Mouse (Mus musculus) MEL (cell line): ENCODE measurements around the gene Fam241a.

Experiments used
- CHD2 ChIP-seq: IDR thresholded peaks from 2 replicates; pipeline ENCODE4 v1.6.1; 2011; ENCODE audit warnings: low read length, improper control_type of control experiment
- CTCF ChIP-seq, 3 experiments: IDR thresholded peaks in 2 of 3; conservative IDR thresholded peaks in 1 of 3; 2 replicates each; pipeline ENCODE4 v1.5.1; 2011 to 2012; ENCODE audit warnings: low read length in 3 of 3, low read depth in 2 of 3, mild to moderate bottlenecking in 2 of 3, improper control_type of control experiment in 1 of 3, inconsistent platforms in 1 of 3, mixed read lengths in 1 of 3, moderate library complexity in 1 of 3; ENCODE audit not compliant: control insufficient read depth in 1 of 3, insufficient read depth in 1 of 3, poor library complexity in 1 of 3, severe bottlenecking in 1 of 3
- EP300 ChIP-seq, 2 experiments: IDR thresholded peaks; 2 replicates each; pipeline ENCODE4 v1.6.1; 2011; ENCODE audit warnings: improper control_type of control experiment in 2 of 2, low read length in 2 of 2, low read depth in 1 of 2, mild to moderate bottlenecking in 1 of 2
- JUND ChIP-seq: IDR thresholded peaks from 2 replicates; pipeline ENCODE4 v1.6.1; 2011; ENCODE audit warnings: low read depth, mild to moderate bottlenecking, improper control_type of control experiment, low read length
- POLR2A ChIP-seq, 2 experiments: IDR thresholded peaks; 2 replicates each; pipeline ENCODE4 v1.6.1; 2011 to 2012; ENCODE audit warnings: low read length in 2 of 2, mild to moderate bottlenecking in 2 of 2, control low read depth in 1 of 2, improper control_type of control experiment in 1 of 2, low read depth in 1 of 2, moderate library complexity in 1 of 2; ENCODE audit not compliant: control insufficient read depth in 1 of 2, insufficient read depth in 1 of 2, poor library complexity in 1 of 2
- ZC3H11A ChIP-seq: IDR thresholded peaks from 2 replicates; pipeline ENCODE4 v1.6.1; 2012; ENCODE audit warnings: low read depth, mild to moderate bottlenecking, inconsistent platforms, low read length, improper control_type of control experiment

DNA sequence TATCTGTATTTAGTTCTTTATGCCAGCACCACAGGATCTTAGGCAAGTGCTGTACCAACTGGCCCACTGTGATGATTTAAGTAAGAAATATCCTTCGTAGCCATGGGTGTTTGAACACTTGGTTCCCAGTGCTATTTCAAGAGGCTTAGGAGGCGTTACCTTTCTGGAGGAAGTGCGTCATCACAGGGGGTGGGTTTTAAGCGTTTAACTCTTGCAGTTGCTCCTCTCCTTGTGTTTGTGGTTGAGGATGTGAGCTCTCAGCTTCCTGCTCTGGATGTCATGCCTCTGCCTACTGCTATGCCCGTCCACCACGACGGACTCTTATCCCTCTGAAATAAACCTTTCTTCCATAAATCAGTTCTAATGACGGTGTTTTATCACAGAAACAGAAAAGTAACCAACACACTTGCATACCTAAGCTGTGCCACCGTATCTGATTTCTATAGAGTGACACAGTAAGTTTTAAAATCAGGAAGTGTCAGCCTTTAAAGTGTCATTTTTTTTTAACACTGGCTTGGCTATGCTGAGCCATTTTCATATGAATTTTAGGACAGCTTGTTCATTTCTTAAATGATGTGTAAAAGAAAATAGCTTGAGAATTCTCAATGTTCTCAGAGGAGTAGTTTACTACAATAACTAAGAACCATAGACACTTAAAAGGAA is 22.0 kb upstream of the Fam241a start:
- TF ChIP-seq JUND (no peak), EP300 (IDR thresholded peaks at IDR 0.05; ENCODE audit: low read depth in 1 of 2, low read length in 2 of 2) (no peak), POLR2A (IDR thresholded peaks at IDR 0.05; ENCODE audit: control insufficient read depth in 1 of 2, insufficient read depth in 1 of 2, low read depth in 1 of 2, low read length in 2 of 2, poor library complexity in 1 of 2) (no peak), CHD2 (no peak), CTCF (IDR thresholded peaks at IDR 0.05 in 2 of 3, conservative IDR thresholded peaks at IDR 0.05 in 1 of 3; ENCODE audit: control insufficient read depth in 1 of 3, insufficient read depth in 1 of 3, low read depth in 2 of 3, low read length in 3 of 3, poor library complexity in 1 of 3, severe bottlenecking in 1 of 3) (no peak), ZC3H11A (no peak)
